Mouse (Mus musculus): Measurements from ENCODE around the gene Stox1. TPM values are rescaled to one million over a fixed set of nuclear protein-coding genes. Genes with fewer than 3 reads are reported as not detected.
A peak's percentile ranks its signal among the peaks of the same experiment; 100 is the strongest.

Gene Stox1
- polyA plus RNA-seq, 1 experiment from 2014 or later: 1.0 TPM

DNA sequence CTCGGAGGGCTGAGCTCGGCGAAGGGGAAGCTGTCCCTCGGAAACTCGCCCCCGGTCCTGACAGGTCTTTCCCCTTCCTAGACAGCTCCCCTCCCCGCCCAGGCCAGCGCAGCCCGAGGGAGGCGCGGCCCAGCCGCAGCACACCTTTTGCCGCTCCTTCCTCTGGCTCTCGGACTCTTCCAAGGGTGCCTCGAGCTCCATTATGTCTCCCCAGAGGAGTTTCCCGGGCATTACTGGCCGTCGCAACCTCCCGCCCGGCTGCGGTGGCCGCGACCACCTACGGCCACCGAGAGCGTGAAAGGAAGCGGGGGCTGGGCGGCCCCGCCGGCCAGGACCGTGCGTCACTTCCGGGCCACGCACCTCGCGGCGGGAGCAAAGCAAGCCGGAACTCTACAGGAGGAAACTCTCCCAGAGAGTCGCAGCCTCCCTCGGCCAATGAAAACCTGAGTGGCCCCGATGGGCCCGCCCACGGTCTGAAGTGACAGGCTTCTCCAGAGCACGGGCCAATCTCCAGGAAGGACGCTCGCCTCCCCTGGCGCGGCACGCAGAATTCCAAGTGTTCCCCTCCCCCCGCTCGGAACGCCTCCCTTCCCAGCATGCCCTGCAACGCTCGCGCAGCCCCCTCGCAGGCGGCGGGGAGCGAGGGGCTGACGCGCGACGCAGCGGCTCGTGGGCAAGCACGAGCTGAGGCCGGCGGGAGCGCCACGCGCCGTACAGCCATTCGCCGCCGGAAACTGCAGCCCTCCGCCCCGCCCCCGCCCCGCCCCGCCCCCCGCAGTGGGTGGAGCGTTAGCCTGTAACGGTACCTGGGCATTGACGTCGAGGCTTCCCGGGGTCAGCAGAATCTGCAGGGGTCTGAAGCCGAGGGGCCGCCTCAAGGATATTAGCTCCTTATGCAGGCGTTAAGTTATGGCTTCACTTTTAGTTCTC is 74.8 kb downstream of the Stox1 start, which contains the start of gene Ddx50:
Gene Ddx50 (minus strand): TSS at position 338 of the 930 bp plus-strand sequence.
- H3K27me3 ChIP-seq (replicated peaks; ENCODE audit: control insufficient read depth, insufficient read depth, low read length): no peaks in the 10 kb centered on the region
- DNase-seq (ENCODE audit: low spot score) (peak; percentile 99), ATAC-seq (replicated peaks; ENCODE audit: low FRiP score) (peak; percentile 98)
- H3K36me3 ChIP-seq (ENCODE audit: control insufficient read depth, insufficient read depth, low read length): peaks cover 7% of the 10 kb centered on the region
- peak within 1 kb of the TSS; percentile 96 for H3K4me3 ChIP-seq (ENCODE audit: low read depth, low read length)
- H3K27ac ChIP-seq (ENCODE audit: low read depth, low read length): peak within 1 kb of the TSS; percentile 88
- H3K9ac ChIP-seq (ENCODE audit: low read depth, low read length): peak within 1 kb of the TSS; percentile 87
- peaks cover 13% of the 10 kb centered on the region for H3K4me1 ChIP-seq (replicated peaks; ENCODE audit: control insufficient read depth, insufficient read depth, low read length)
- under 1% methylated on average over 89 of the region's 89 CpGs for WGBS
- no peaks in the 10 kb centered on the region for H3K9me3 ChIP-seq (ENCODE audit: control insufficient read depth, low read length)
- peak within 1 kb of the TSS; percentile 69 for H3K4me2 ChIP-seq

DNA sequence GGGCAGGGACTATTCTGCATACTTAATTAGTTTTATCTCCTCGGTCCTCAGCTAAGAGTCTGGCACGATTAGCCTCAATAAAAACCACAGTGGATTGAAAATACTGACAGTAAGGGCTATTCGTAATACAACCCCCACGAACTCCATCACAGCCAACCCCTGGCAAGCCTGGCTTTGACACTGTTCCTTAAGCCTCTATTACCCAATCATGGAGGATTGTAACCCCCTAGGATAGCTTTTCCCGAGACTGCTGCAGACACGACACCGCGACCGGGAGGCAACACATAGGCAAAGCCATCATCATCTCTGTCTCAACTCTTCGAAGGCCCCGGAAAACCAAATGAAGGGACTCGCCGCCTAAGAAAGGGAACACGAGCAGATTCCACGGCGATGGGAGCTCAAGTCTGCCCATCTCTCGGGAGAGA is 75.6 kb downstream of the Stox1 start:
- H3K4me1 ChIP-seq (replicated peaks; ENCODE audit: control insufficient read depth, insufficient read depth, low read length): peaks cover 13% of the 10 kb centered on the region
- H3K9me3 ChIP-seq (ENCODE audit: control insufficient read depth, low read length): no peaks in the 10 kb centered on the region
- H3K4me2 ChIP-seq: peak overlapping the region; percentile 69
- no peak for ATAC-seq (replicated peaks; ENCODE audit: low FRiP score)
- H3K27me3 ChIP-seq (replicated peaks; ENCODE audit: control insufficient read depth, insufficient read depth, low read length): no peaks in the 10 kb centered on the region
- peak; percentile 50 for DNase-seq (ENCODE audit: low spot score)
- H3K9ac ChIP-seq (ENCODE audit: low read depth, low read length): peak overlapping the region; percentile 87
- H3K36me3 ChIP-seq (ENCODE audit: control insufficient read depth, insufficient read depth, low read length): peaks cover 7% of the 10 kb centered on the region
- under 1% methylated on average over 17 of the region's 17 CpGs for WGBS
- H3K27ac ChIP-seq (ENCODE audit: low read depth, low read length): peak overlapping the region; percentile 88
- peak overlapping the region; percentile 96 for H3K4me3 ChIP-seq (ENCODE audit: low read depth, low read length)

Small RNA genes within 50 kb of the gene (microRNA-seq; reads per million reads assigned to microRNA genes)
- gene Mir7215 (ENCODE audit: borderline number of aligned reads): not detected

Other genes with a start within 250 kb of the Stox1 start
- gene Vps26a, start 239.3 kb downstream of the Stox1 start, polyA plus RNA-seq (2014; fragmentation: Nextera tagmentation; extraction: Ambion mirVana): 77.4 and 87.8 TPM in 2 replicates
- 59.2 and 66.1 TPM in 2 replicates for gene Srgn, start 198.7 kb downstream of the Stox1 start, polyA plus RNA-seq (2014; fragmentation: Nextera tagmentation; extraction: Ambion mirVana)
- 28.1 and 28.3 TPM in 2 replicates for gene Kif1bp, start 147.7 kb downstream of the Stox1 start, polyA plus RNA-seq (2014; fragmentation: Nextera tagmentation; extraction: Ambion mirVana)
- gene Ddx21, start 123.8 kb downstream of the Stox1 start, polyA plus RNA-seq (2014; fragmentation: Nextera tagmentation; extraction: Ambion mirVana): 72.8 and 74.4 TPM in 2 replicates
- gene Ddx50, start 74.9 kb downstream of the Stox1 start, polyA plus RNA-seq (2014; fragmentation: Nextera tagmentation; extraction: Ambion mirVana): 89.8 and 90.1 TPM in 2 replicates
- gene Ccar1, start 66.2 kb upstream of the Stox1 start, polyA plus RNA-seq (2014; fragmentation: Nextera tagmentation; extraction: Ambion mirVana): 116 and 123 TPM in 2 replicates
- 11.7 and 12.9 TPM in 2 replicates for gene Tet1, start 182.9 kb upstream of the Stox1 start, polyA plus RNA-seq (2014; fragmentation: Nextera tagmentation; extraction: Ambion mirVana)
- gene Slc25a16, start 194.5 kb upstream of the Stox1 start, polyA plus RNA-seq (2014; fragmentation: Nextera tagmentation; extraction: Ambion mirVana): 13.5 and 15.7 TPM in 2 replicates
- gene Dna2, start 220.9 kb upstream of the Stox1 start, polyA plus RNA-seq (2014; fragmentation: Nextera tagmentation; extraction: Ambion mirVana): 58.1 and 61.6 TPM in 2 replicates